Mouse (Mus musculus) heart, adult 18-20 months (tissue): ENCODE results near the gene Dab1. TPM values are rescaled to one million over a fixed set of nuclear protein-coding genes. Genes with fewer than 3 reads are reported as not detected.

Experiments used
- DNase-seq, 2 experiments: peaks; one replicate each; pipeline ENCODE4 v3.0.0; 2021 to 2022; ENCODE audit warnings: mixed read lengths in 1 of 2
- total RNA-seq, 2 experiments: library from RNA; stranded (reverse); gene quantifications; 2 replicates each; pipeline ENCODE4 v1.2.3; 2021

Gene Dab1
- total RNA-seq, 2 experiments from 2014 or later: 0.05 TPM; not detected in 1

GRCm38 (mm10) chr4:104514568-104515000 is 895.4 kb downstream of the Dab1 start:
- DNase-seq: peak; percentile 2 to 21

GRCm38 (mm10) chr4:104515681-104516080 is 896.5 kb downstream of the Dab1 start:
- DNase-seq: no peak

GRCm38 (mm10) chr4:104522324-104522723 is 903.2 kb downstream of the Dab1 start:
- no peak for DNase-seq

- DNase-seq: no peak
Measured at GRCm38 (mm10) chr4:104523776-104524175, 904.6 kb downstream of the Dab1 start.

- DNase-seq: no peak
Measured at GRCm38 (mm10) chr4:104529905-104530646, 910.9 kb downstream of the Dab1 start.

GRCm38 (mm10) chr4:104532846-104533245 is 913.7 kb downstream of the Dab1 start:
- DNase-seq: no peak

- DNase-seq: no peak
Measured at GRCm38 (mm10) chr4:104538420-104538819, 919.3 kb downstream of the Dab1 start.

- no peak for DNase-seq
Measured at GRCm38 (mm10) chr4:104539047-104539446, 919.9 kb downstream of the Dab1 start.

- DNase-seq: no peak
Measured at GRCm38 (mm10) chr4:104547091-104547490, 927.9 kb downstream of the Dab1 start.

- no peak for DNase-seq
Measured at GRCm38 (mm10) chr4:104548287-104548686, 929.1 kb downstream of the Dab1 start.

GRCm38 (mm10) chr4:104550581-104551205 is 931.5 kb downstream of the Dab1 start:
- DNase-seq: no peak

GRCm38 (mm10) chr4:104551390-104552070 is 932.4 kb downstream of the Dab1 start:
- no peak for DNase-seq

GRCm38 (mm10) chr4:104555408-104555807 is 936.2 kb downstream of the Dab1 start:
- DNase-seq: no peak

GRCm38 (mm10) chr4:104563512-104563911 is 944.4 kb downstream of the Dab1 start:
- DNase-seq: no peak

- no peak for DNase-seq
Measured at GRCm38 (mm10) chr4:104570523-104570922, 951.4 kb downstream of the Dab1 start.

GRCm38 (mm10) chr4:104572440-104572839 is 953.3 kb downstream of the Dab1 start:
- no peak for DNase-seq

- no peak for DNase-seq
Measured at GRCm38 (mm10) chr4:104573419-104573818, 954.3 kb downstream of the Dab1 start.

GRCm38 (mm10) chr4:104578370-104578769 is 959.2 kb downstream of the Dab1 start:
- DNase-seq: no peak

GRCm38 (mm10) chr4:104579946-104580544 is 960.9 kb downstream of the Dab1 start:
- DNase-seq: no peak

- no peak for DNase-seq
Measured at GRCm38 (mm10) chr4:104582726-104583125, 963.6 kb downstream of the Dab1 start.

GRCm38 (mm10) chr4:104587826-104588225 is 968.7 kb downstream of the Dab1 start:
- no peak for DNase-seq

GRCm38 (mm10) chr4:104596936-104597335 is 977.8 kb downstream of the Dab1 start:
- no peak for DNase-seq
